Mouse (Mus musculus) bone marrow macrophage, adult 2 months (primary cell): ENCODE measurements at regions not wholly inside any gene's neighbourhood (a gene's known extent, or its start where the extent isn't known, plus 50 kb on each side); places are given as distances from the start of the nearest gene placed in this dataset.

Experiments used
- CTCF ChIP-seq: IDR thresholded peaks from 2 replicates; pipeline ENCODE4 v1.5.1; 2012; ENCODE audit warnings: low read depth, mild to moderate bottlenecking, low read length, moderate library complexity
- POLR2A ChIP-seq: IDR thresholded peaks from 2 replicates; pipeline ENCODE4 v1.6.1; 2012; ENCODE audit warnings: mild to moderate bottlenecking, low read depth, low read length, borderline replicate concordance

DNA sequence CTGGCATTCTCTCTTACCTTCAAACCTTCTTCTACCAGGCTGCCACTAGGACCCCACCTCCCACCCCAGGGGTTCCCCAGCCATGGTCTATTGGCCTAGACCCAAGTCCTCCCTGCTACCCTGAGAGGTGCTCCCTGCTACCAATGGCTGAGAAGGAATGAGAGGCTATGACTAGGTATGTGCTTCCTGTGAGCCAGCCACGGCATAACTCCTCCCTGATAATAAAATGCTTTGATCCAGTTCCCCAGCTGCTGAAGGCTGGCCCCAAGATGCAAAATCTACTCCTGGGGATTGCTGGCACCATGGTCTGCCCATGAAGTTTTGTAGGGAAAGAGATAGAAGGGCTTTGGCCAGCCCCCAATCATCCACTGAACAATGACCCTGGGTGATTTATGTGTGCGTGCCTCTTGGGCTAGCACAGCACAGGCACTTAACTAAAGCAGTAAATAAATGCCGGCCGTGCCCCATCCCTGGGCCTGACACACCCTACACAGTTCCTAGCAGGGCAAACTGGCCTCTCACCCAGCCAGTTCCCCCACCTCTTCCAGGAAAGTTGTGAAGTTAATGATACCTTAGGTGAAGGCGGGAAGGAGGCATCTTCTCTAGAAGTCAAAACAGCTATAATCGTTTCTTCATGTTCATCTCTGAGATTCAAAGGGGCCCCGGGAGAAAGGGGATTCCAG, 145.8 kb downstream of the 2410131K14Rik start:
- no peak for TF ChIP-seq POLR2A
- no peak for TF ChIP-seq CTCF
